Mouse (Mus musculus): ENCODE data around the gene Sorcs2. TPM values are rescaled to one million over a fixed set of nuclear protein-coding genes. Genes with fewer than 3 reads are reported as not detected.

The Sorcs2 gene
- total and polyA plus RNA-seq, 3 experiments, result 0.42 to 1.6 (median 0.46) TPM

DNA sequence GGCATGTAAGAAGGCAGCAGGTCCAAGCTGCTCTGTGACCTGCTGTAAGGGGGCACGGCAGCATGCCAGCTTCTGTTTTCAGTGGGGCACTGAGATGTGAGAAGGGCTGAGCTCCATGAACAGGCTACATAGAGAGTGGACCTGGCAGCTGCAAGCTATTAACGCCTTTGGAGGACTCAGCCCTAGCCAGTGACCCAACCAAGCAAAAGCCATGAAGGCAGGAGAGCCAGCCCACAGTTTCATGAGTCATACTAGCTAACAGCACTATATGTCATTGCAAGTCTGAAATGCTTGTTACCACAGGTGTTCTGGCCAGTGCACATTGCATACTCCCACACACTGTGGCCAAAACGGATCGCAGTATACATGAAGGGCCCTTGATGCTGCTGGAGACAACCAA is 41.3 kb downstream of the Sorcs2 start:
- TF ChIP-seq MAFK (IDR thresholded peaks at IDR 0.05; ENCODE audit: insufficient replicate concordance, low read length) (no peak), GABPA (IDR thresholded peaks at IDR 0.05; ENCODE audit: insufficient replicate concordance, low read depth, low read length) (no peak), CHD2 (IDR thresholded peaks at IDR 0.05; ENCODE audit: low read length) (no peak), KAT2A (IDR thresholded peaks at IDR 0.05; ENCODE audit: insufficient replicate concordance, low read length) (no peak), HCFC1 (IDR thresholded peaks at IDR 0.05; ENCODE audit: low read depth, low read length) (no peak)
- in situ Hi-C loops (cut with MboI; ENCODE audit: low pct_ligation_motif_present, low pct_unique_long_range_greater_than_20kb, low sequenced_read_pairs) (no loop called here), dilution Hi-C loops (cut with MboI; ENCODE audit: extremely low pct_ligation_motif_present, extremely low pct_unique_long_range_greater_than_20kb, low sequenced_read_pairs) (no loop called here)
- H3K9ac ChIP-seq (ENCODE audit: insufficient read depth, low read depth), result no peak overlapping the region
- no peak overlapping the region for H3K4me3 ChIP-seq (replicated peaks in 1 of 3; ENCODE audit: low read depth in 2 of 3, low read length in 2 of 3, poor library complexity in 1 of 3)
- H3K9me3 ChIP-seq (replicated peaks; ENCODE audit: low read length), result no peaks in the 10 kb centered on the region
- no peaks in the 10 kb centered on the region for H3K79me2 ChIP-seq (replicated peaks; ENCODE audit: control insufficient read depth, extremely low read depth, insufficient read depth, poor library complexity, severe bottlenecking)
- H3K4me1 ChIP-seq (ENCODE audit: control insufficient read depth in 1 of 2, insufficient read depth in 2 of 2), result peaks cover 0 to 18% of the 10 kb centered on the region in 2 experiments; a peak in 2 of 4 replicates
- peaks cover 81% of the 10 kb centered on the region for H3K27me3 ChIP-seq (replicated peaks)
- H3K36me3 ChIP-seq (replicated peaks in 1 of 2; ENCODE audit: control insufficient read depth in 1 of 2, insufficient read depth in 1 of 2, low read length in 1 of 2), result no peaks in the 10 kb centered on the region
- DNase-seq (ENCODE audit: extremely low read depth), result no peak
- no peak overlapping the region for H3K4me2 ChIP-seq (ENCODE audit: insufficient read depth, low read depth, poor library complexity, severe bottlenecking)
- no peak overlapping the region for H3K27ac ChIP-seq (ENCODE audit: insufficient read depth, low read depth)

DNA sequence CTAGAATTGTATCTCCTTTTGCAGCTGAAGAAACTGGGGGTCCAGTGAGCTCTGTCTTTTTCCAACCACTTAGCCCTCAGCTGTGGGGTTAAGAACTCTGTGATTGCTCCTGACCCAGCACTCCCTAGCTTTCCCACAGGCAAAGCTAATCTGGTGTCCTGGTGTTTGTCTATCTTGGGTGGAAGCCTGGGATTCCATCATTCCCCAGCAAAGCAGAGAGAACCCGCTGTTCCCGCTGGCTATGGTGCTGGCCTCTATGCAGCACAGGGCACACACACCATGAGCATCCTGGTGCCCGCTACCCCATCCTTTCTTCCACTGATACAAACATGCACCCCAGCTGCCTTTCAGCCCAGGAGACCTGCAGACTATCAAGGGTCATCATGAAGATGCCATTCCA is 42.3 kb downstream of the Sorcs2 start:
- dilution Hi-C loops (cut with MboI; ENCODE audit: extremely low pct_ligation_motif_present, extremely low pct_unique_long_range_greater_than_20kb, low sequenced_read_pairs), result no loop called here

DNA sequence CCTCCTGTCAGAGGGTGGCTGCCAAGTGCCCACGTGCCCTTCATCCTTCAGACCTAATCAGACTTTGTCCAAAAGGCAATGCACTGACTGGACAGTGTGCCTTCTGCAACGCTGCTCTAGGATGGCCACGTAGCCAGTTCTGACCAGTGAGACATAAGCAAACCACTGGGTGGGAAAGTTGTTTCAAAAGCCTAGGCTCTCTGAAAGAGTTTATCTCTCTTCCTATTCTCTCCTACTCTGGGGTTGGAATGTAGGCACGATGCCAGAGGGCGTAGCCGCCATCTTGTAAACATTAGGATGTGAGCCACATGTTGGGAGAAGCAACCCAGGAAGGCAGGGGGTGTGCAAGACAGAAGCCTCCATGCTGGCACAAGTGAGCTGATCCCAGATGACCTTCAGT is 44.3 kb downstream of the Sorcs2 start:
- in situ Hi-C loops (cut with MboI; ENCODE audit: low pct_ligation_motif_present, low pct_unique_long_range_greater_than_20kb, low sequenced_read_pairs) (no loop called here), dilution Hi-C loops (cut with MboI; ENCODE audit: extremely low pct_ligation_motif_present, extremely low pct_unique_long_range_greater_than_20kb, low sequenced_read_pairs) (no loop called here)
- Histone ChIP-seq H3K4me2 (ENCODE audit: insufficient read depth, low read depth, poor library complexity, severe bottlenecking) (no peak overlapping the region), H3K9me3 (replicated peaks; ENCODE audit: low read length) (no peaks in the 10 kb centered on the region), H3K36me3 (replicated peaks in 1 of 2; ENCODE audit: control insufficient read depth in 1 of 2, insufficient read depth in 1 of 2, low read length in 1 of 2) (no peaks in the 10 kb centered on the region), H3K27me3 (replicated peaks) (peaks cover 81% of the 10 kb centered on the region), H3K79me2 (replicated peaks; ENCODE audit: control insufficient read depth, extremely low read depth, insufficient read depth, poor library complexity, severe bottlenecking) (no peaks in the 10 kb centered on the region), H3K4me1 (ENCODE audit: control insufficient read depth in 1 of 2, insufficient read depth in 2 of 2) (peaks cover 0 to 17% of the 10 kb centered on the region in 2 experiments; a peak in 2 of 4 replicates), H3K9ac (ENCODE audit: insufficient read depth, low read depth) (no peak overlapping the region), H3K27ac (ENCODE audit: insufficient read depth, low read depth) (no peak overlapping the region), H3K4me3 (replicated peaks in 1 of 3; ENCODE audit: low read depth in 2 of 3, low read length in 2 of 3, poor library complexity in 1 of 3) (no peak overlapping the region)
- DNase-seq (ENCODE audit: extremely low read depth), result no peak
- TF ChIP-seq POLR2AphosphoS2 (IDR thresholded peaks at IDR 0.05; ENCODE audit: low read depth, low read length) (no peak), CHD2 (IDR thresholded peaks at IDR 0.05; ENCODE audit: low read length) (no peak), POLR2A (IDR thresholded peaks at IDR 0.05; ENCODE audit: low read depth, low read length) (no peak), RAD21 (IDR thresholded peaks at IDR 0.05; ENCODE audit: low read depth, low read length) (no peak), ZMIZ1 (IDR thresholded peaks at IDR 0.05; ENCODE audit: low read depth, low read length) (no peak), MEF2A (IDR thresholded peaks at IDR 0.05; ENCODE audit: borderline replicate concordance, low read depth, low read length) (no peak), MAX (IDR thresholded peaks at IDR 0.05; ENCODE audit: low read length) (no peak), ZNF384 (IDR thresholded peaks at IDR 0.05; ENCODE audit: low read depth, low read length) (no peak), ELF1 (IDR thresholded peaks at IDR 0.05; ENCODE audit: low read depth, low read length) (no peak), NRF1 (IDR thresholded peaks at IDR 0.05; ENCODE audit: low read depth, low read length) (no peak), SMC3 (IDR thresholded peaks at IDR 0.05; ENCODE audit: low read depth, low read length) (no peak), CTCF (conservative IDR thresholded peaks at IDR 0.05 in 1 of 2, IDR thresholded peaks at IDR 0.05 in 1 of 2; ENCODE audit: low read depth in 2 of 2, low read length in 2 of 2) (no peak), UBTF (IDR thresholded peaks at IDR 0.05; ENCODE audit: low read depth, low read length) (no peak), IRF4 (IDR thresholded peaks at IDR 0.05; ENCODE audit: low read depth, low read length) (no peak), TCF12 (IDR thresholded peaks at IDR 0.05; ENCODE audit: low read depth, low read length) (no peak), CHD1 (IDR thresholded peaks at IDR 0.05; ENCODE audit: low read depth, low read length) (no peak), ETS1 (conservative IDR thresholded peaks at IDR 0.05; ENCODE audit: low read depth, low read length) (no peak)

More for the DNA sequence above, 42.3 kb downstream of the Sorcs2 start:
- TF ChIP-seq MXI1 (IDR thresholded peaks at IDR 0.05; ENCODE audit: low read depth, low read length) (no peak), NELFE (IDR thresholded peaks at IDR 0.05; ENCODE audit: low read depth, low read length) (no peak), GABPA (IDR thresholded peaks at IDR 0.05; ENCODE audit: insufficient replicate concordance, low read depth, low read length) (no peak), ETS1 (conservative IDR thresholded peaks at IDR 0.05; ENCODE audit: low read depth, low read length) (no peak), RCOR1 (conservative IDR thresholded peaks at IDR 0.05; ENCODE audit: low read depth, low read length) (no peak), SMC3 (IDR thresholded peaks at IDR 0.05; ENCODE audit: low read depth, low read length) (no peak), TCF12 (IDR thresholded peaks at IDR 0.05; ENCODE audit: low read depth, low read length) (no peak), USF1 (IDR thresholded peaks at IDR 0.05; ENCODE audit: low read depth, low read length) (no peak), NRF1 (IDR thresholded peaks at IDR 0.05; ENCODE audit: low read depth, low read length) (no peak), EP300 (IDR thresholded peaks at IDR 0.05; ENCODE audit: low read length) (no peak), CHD1 (IDR thresholded peaks at IDR 0.05; ENCODE audit: low read depth, low read length) (no peak), TBP (conservative IDR thresholded peaks at IDR 0.05; ENCODE audit: low read depth, low read length) (no peak), ZNF384 (IDR thresholded peaks at IDR 0.05; ENCODE audit: low read depth, low read length) (no peak), MAFK (IDR thresholded peaks at IDR 0.05; ENCODE audit: insufficient replicate concordance, low read length) (no peak), E2F4 (IDR thresholded peaks at IDR 0.05; ENCODE audit: insufficient replicate concordance, low read depth, low read length) (no peak), ZC3H11A (IDR thresholded peaks at IDR 0.05; ENCODE audit: low read depth, low read length) (no peak), MYC (IDR thresholded peaks at IDR 0.05; ENCODE audit: low read depth, low read length) (no peak), JUN (IDR thresholded peaks at IDR 0.05; ENCODE audit: insufficient read depth, low read depth, low read length) (no peak)
- Histone ChIP-seq H3K36me3 (replicated peaks in 1 of 2; ENCODE audit: control insufficient read depth in 1 of 2, insufficient read depth in 1 of 2, low read length in 1 of 2) (no peaks in the 10 kb centered on the region), H3K4me3 (replicated peaks in 1 of 3; ENCODE audit: low read depth in 2 of 3, low read length in 2 of 3, poor library complexity in 1 of 3) (no peak overlapping the region), H3K4me2 (ENCODE audit: insufficient read depth, low read depth, poor library complexity, severe bottlenecking) (no peak overlapping the region), H3K27me3 (replicated peaks) (peaks cover 81% of the 10 kb centered on the region), H3K4me1 (ENCODE audit: control insufficient read depth in 1 of 2, insufficient read depth in 2 of 2) (peaks cover 0 to 18% of the 10 kb centered on the region in 2 experiments; a peak in 2 of 4 replicates), H3K27ac (ENCODE audit: insufficient read depth, low read depth) (no peak overlapping the region), H3K9me3 (replicated peaks; ENCODE audit: low read length) (no peaks in the 10 kb centered on the region), H3K79me2 (replicated peaks; ENCODE audit: control insufficient read depth, extremely low read depth, insufficient read depth, poor library complexity, severe bottlenecking) (no peaks in the 10 kb centered on the region), H3K9ac (ENCODE audit: insufficient read depth, low read depth) (no peak overlapping the region)
- DNase-seq (ENCODE audit: extremely low read depth), result no peak
- in situ Hi-C loops (cut with MboI; ENCODE audit: low pct_ligation_motif_present, low pct_unique_long_range_greater_than_20kb, low sequenced_read_pairs), result no loop called here

All from CH12.LX (cell line).